Mouse (Mus musculus): Measurements from ENCODE around the gene Vps36. TPM values are rescaled to one million over a fixed set of nuclear protein-coding genes. Genes with fewer than 3 reads are reported as not detected.

The Vps36 gene
- total and polyA plus RNA-seq, 3 experiments: 21.7 to 27.9 TPM; not detected in 1

DNA sequence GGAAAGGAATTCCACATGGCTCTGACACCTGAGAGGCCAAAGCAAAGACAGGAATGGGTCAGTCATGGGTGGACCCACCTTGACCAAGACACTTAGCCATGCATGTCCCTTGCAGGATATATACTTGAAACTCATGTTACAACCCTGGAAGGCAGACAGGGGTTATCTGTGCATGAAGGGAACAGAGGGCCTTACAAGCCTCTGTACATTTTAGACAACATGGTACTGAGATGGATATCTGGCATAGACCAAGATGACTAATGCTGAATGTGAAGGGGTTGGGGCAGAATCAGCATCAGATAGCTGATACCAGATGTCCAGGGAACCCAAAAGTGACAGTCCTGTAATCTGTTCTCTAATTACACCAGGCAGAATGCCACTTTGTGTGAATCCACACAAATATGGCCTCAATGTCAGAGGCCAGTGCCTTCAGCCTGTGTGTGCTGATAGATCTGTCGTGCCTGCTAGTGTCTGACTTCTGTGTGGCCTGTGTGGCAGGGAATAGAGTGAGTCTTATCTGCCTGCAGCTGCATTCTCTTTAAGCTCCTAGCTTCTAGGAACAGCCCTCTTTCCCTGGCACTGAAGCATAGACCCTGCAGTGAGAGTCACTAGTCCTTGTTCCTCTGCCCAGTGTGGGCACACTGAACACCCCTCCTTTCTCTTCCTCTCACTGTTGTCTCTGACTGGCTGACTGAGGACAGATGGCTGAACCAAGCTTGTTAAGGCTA lies 48.7 kb upstream of the Vps36 start:
- Histone ChIP-seq H3K9me3 (replicated peaks; ENCODE audit: insufficient read depth, low read length) (no peaks in the 10 kb centered on the region), H3K79me2 (ENCODE audit: control insufficient read depth, insufficient read depth, low read length, poor library complexity) (no peaks in the 10 kb centered on the region), H3K27ac (ENCODE audit: control insufficient read depth, low read depth, low read length) (no peak overlapping the region), H3K36me3 (ENCODE audit: control insufficient read depth in 1 of 2, insufficient read depth in 2 of 2, low read length in 2 of 2) (no peaks in the 10 kb centered on the region), H3K4me1 (ENCODE audit: control insufficient read depth in 1 of 2, insufficient read depth in 2 of 2, low read length in 2 of 2) (no peaks in the 10 kb centered on the region), H3K9ac (ENCODE audit: control insufficient read depth, low read depth, low read length, poor library complexity, severe bottlenecking) (no peak overlapping the region), H3K27me3 (ENCODE audit: control insufficient read depth in 1 of 2, insufficient read depth in 2 of 2, low read length in 2 of 2) (no peaks in the 10 kb centered on the region), H3K4me3 (ENCODE audit: control insufficient read depth in 1 of 2, insufficient read depth in 1 of 2, low read depth in 2 of 2, low read length in 2 of 2) (no peak overlapping the region)
- no peak for DNase-seq (ENCODE audit: low read depth, low spot score)
- TF ChIP-seq MYB (IDR thresholded peaks at IDR 0.05; ENCODE audit: low read depth, low read length) (no peak), TBP (IDR thresholded peaks at IDR 0.05; ENCODE audit: low read depth, low read length) (no peak), POLR2AphosphoS5 (IDR thresholded peaks at IDR 0.05; ENCODE audit: borderline replicate concordance, low read depth, low read length) (no peak), EP300 (IDR thresholded peaks at IDR 0.05; ENCODE audit: low read depth in 1 of 2, low read length in 2 of 2) (no peak), MAFK (IDR thresholded peaks at IDR 0.05; ENCODE audit: borderline replicate concordance, low read depth, low read length) (no peak), NRF1 (IDR thresholded peaks at IDR 0.05; ENCODE audit: insufficient read depth, low read depth, low read length, poor library complexity, severe bottlenecking) (no peak), POLR2AphosphoS2 (IDR thresholded peaks at IDR 0.05; ENCODE audit: low read length) (no peak), JUND (IDR thresholded peaks at IDR 0.05; ENCODE audit: low read depth, low read length) (no peak), ZC3H11A (IDR thresholded peaks at IDR 0.05; ENCODE audit: low read depth, low read length) (no peak), ZNF384 (IDR thresholded peaks at IDR 0.05; ENCODE audit: low read depth, low read length) (no peak), UBTF (IDR thresholded peaks at IDR 0.05; ENCODE audit: borderline replicate concordance, insufficient read depth, low read depth, low read length) (no peak), MAZ (IDR thresholded peaks at IDR 0.05; ENCODE audit: low read depth, low read length) (no peak), MEF2A (IDR thresholded peaks at IDR 0.05; ENCODE audit: extremely low read depth, insufficient replicate concordance, low read depth, low read length, poor library complexity, severe bottlenecking) (no peak), SIN3A (IDR thresholded peaks at IDR 0.05; ENCODE audit: low read length) (no peak), TAL1 (IDR thresholded peaks at IDR 0.05; ENCODE audit: low read length) (no peak), GATA1 (IDR thresholded peaks at IDR 0.05; ENCODE audit: low read depth, low read length) (no peak), CHD2 (IDR thresholded peaks at IDR 0.05; ENCODE audit: low read length) (no peak), E2F4 (IDR thresholded peaks at IDR 0.05; ENCODE audit: borderline replicate concordance, low read depth, low read length) (no peak), USF1 (IDR thresholded peaks at IDR 0.05; ENCODE audit: low read depth, low read length) (no peak)

DNA sequence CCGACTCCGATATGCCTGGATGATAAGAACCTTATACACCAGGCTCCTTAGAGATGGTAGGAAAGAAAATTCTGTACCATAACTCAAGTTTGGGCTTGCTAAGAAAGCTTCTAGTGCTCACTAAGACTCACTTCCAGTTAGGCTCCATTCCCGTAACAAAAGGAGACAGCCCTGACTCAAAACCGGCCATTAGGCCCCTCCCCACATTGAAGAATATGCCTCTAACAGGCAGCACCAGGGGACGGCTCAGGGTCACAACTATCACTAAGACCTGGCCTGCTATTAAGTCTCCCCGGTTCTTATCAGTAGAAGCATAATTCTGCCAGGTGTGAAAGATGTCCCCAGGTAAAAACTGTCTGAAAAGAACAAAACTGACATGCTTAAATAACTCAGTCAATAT lies 46.8 kb upstream of the Vps36 start:
- Histone ChIP-seq H3K36me3 (ENCODE audit: control insufficient read depth in 1 of 2, insufficient read depth in 2 of 2, low read length in 2 of 2) (no peaks in the 10 kb centered on the region), H3K4me1 (ENCODE audit: control insufficient read depth in 1 of 2, insufficient read depth in 2 of 2, low read length in 2 of 2) (no peaks in the 10 kb centered on the region), H3K9me3 (replicated peaks; ENCODE audit: insufficient read depth, low read length) (no peaks in the 10 kb centered on the region), H3K27me3 (ENCODE audit: control insufficient read depth in 1 of 2, insufficient read depth in 2 of 2, low read length in 2 of 2) (no peaks in the 10 kb centered on the region), H3K27ac (ENCODE audit: control insufficient read depth, low read depth, low read length) (no peak overlapping the region), H3K4me3 (ENCODE audit: control insufficient read depth in 1 of 2, insufficient read depth in 1 of 2, low read depth in 2 of 2, low read length in 2 of 2) (no peak overlapping the region), H3K79me2 (ENCODE audit: control insufficient read depth, insufficient read depth, low read length, poor library complexity) (no peaks in the 10 kb centered on the region), H3K9ac (ENCODE audit: control insufficient read depth, low read depth, low read length, poor library complexity, severe bottlenecking) (no peak overlapping the region)
- TF ChIP-seq TBP (IDR thresholded peaks at IDR 0.05; ENCODE audit: low read depth, low read length): no peak
- no peak for TF ChIP-seq ZKSCAN1 (IDR thresholded peaks at IDR 0.05; ENCODE audit: low read depth, low read length)
- no peak for TF ChIP-seq CTCF (IDR thresholded peaks at IDR 0.05 in 2 of 3, conservative IDR thresholded peaks at IDR 0.05 in 1 of 3; ENCODE audit: control insufficient read depth in 1 of 3, insufficient read depth in 1 of 3, low read depth in 2 of 3, low read length in 3 of 3, poor library complexity in 1 of 3, severe bottlenecking in 1 of 3)
- no peak for TF ChIP-seq MXI1 (IDR thresholded peaks at IDR 0.05; ENCODE audit: low read depth, low read length)
- TF ChIP-seq SIN3A (IDR thresholded peaks at IDR 0.05; ENCODE audit: low read length): no peak
- no peak for TF ChIP-seq ZMIZ1 (IDR thresholded peaks at IDR 0.05; ENCODE audit: low read depth, low read length)
- DNase-seq (ENCODE audit: low read depth, low spot score): no peak

All from MEL (cell line).